Mouse (Mus musculus) embryonic facial prominence, embryonic 14.5 days (tissue): ENCODE measurements around the gene Kmt2c. TPM values are rescaled to one million over a fixed set of nuclear protein-coding genes. Genes with fewer than 3 reads are reported as not detected.

Experiments used
- ATAC-seq: fragments of 200-750 bp; cut with Nextera tagmentation; 2 replicates; pipeline ENCODE4 v1.8.0; 2017; ENCODE audit warnings: low read depth, moderate number of reproducible peaks, moderate TSS enrichment
- DNase-seq: peaks from one replicate; pipeline ENCODE4 v3.0.0-alpha.2; 2015; ENCODE audit warnings: low spot score
- H3K27ac ChIP-seq: fragments of 300-500 bp; sonication (generic); replicated peaks from 2 replicates; pipeline ENCODE4 v1.5.1; 2014; ENCODE audit warnings: low read depth, mild to moderate bottlenecking, low read length, moderate library complexity
- H3K27me3 ChIP-seq: fragments of 300-500 bp; sonication (generic); replicated peaks from 2 replicates; pipeline ENCODE4 v1.6.1; 2014; ENCODE audit warnings: low read length; ENCODE audit not compliant: control insufficient read depth, insufficient read depth
- H3K36me3 ChIP-seq: fragments of 300-500 bp; sonication (generic); 2 replicates; pipeline ENCODE4 v1.6.1; 2014; ENCODE audit warnings: low read length, mixed read lengths; ENCODE audit not compliant: control insufficient read depth, insufficient read depth
- H3K4me1 ChIP-seq: fragments of 300-500 bp; sonication (generic); 2 replicates; pipeline ENCODE4 v1.6.1; 2014; ENCODE audit warnings: antibody characterized with exemption, low read length; ENCODE audit not compliant: control insufficient read depth, insufficient read depth
- H3K4me2 ChIP-seq: fragments of 300-500 bp; sonication (generic); 2 replicates; pipeline ENCODE4 v1.6.1; 2014; ENCODE audit warnings: low read depth, mild to moderate bottlenecking, low read length, moderate library complexity, mixed read lengths
- H3K4me3 ChIP-seq: fragments of 300-500 bp; sonication (generic); 2 replicates; pipeline ENCODE4 v1.5.1; 2014; ENCODE audit warnings: low read depth, mild to moderate bottlenecking, low read length
- H3K9ac ChIP-seq: fragments of 300-500 bp; sonication (generic); 2 replicates; pipeline ENCODE4 v1.6.1; 2014; ENCODE audit warnings: low read depth, mild to moderate bottlenecking, low read length, moderate library complexity, mixed read lengths
- H3K9me3 ChIP-seq: fragments of 300-500 bp; sonication (generic); 2 replicates; pipeline ENCODE4 v1.6.1; 2016; ENCODE audit warnings: low read length; ENCODE audit not compliant: control insufficient read depth
- WGBS: fragments of 180-500 bp; shearing (Covaris S2); extraction: QIAGEN DNeasy Blood & Tissue Kit; methylation state at CpG from one replicate; pipeline ENCODE4 v1.1.7; 2014; 5-methylcytosine and 5-hydroxymethylcytosine counted together
- polyA plus RNA-seq: library from polyadenylated mRNA; unstranded; fragments of >200 nt; fragmentation: Nextera tagmentation; extraction: Ambion mirVana; gene quantifications from 2 replicates; pipeline ENCODE4 v1.2.1, GENCODE M21; 2014

The Kmt2c gene
- polyA plus RNA-seq, 1 experiment from 2014 or later: 19.9 TPM

DNA sequence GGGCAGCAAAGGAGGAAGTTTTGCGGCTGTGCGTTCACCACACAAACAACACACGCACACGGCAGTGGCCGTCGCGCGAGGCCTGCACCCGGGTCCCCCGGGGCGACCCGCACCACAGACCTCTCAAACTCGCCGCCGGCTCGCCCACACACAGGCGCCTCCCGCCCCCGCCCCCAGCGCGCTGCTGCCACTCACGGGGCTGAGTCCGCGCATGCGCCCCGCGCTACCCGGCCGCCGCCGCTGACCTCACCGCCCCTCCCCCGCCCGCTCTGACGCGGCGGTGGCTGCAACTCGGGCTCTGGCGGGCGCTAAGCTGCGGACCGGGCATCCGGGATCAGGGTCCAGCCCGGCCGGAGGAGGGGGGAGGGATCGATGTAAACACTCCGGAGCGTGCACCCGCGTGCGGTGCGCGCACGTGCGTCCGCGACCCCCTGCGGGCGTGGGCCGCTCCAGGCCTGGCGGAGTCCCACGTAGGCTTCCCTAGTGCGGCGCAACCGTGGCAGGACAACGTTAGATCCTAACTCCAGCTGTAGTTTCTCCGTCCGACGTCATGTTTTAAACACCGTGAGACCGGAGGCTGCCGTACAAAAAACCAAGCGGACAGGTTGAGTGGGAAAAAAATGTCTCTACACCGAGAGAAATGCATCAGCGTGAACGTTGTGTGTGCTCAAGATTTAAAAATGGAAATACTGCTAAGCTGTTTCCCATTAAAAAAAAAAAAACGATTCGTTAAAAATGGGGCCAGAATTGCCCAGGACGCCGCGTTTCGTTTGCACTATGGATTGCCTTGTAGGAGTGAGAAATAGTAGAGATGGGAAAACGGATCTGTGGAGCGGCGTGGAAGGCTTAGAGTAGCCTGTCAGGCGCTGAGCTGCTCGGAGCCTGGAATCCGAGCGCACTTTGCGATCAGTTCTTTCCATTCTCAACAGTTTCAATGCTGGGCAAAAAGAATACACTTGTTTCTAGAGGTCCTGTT lies 1.1 kb upstream of the Kmt2c start:
- H3K36me3 ChIP-seq: no peaks in the 10 kb centered on the region
- H3K27ac ChIP-seq: peak overlapping the region; percentile 100
- DNase-seq (peak; percentile 97), ATAC-seq (peak; percentile 85)
- H3K9ac ChIP-seq: peak overlapping the region; percentile 86
- peaks cover 15% of the 10 kb centered on the region for H3K4me1 ChIP-seq
- H3K9me3 ChIP-seq: no peaks in the 10 kb centered on the region
- WGBS: under 1% methylated on average over 59 of the region's 90 CpGs
- peak overlapping the region; percentile 56 for H3K4me2 ChIP-seq
- H3K27me3 ChIP-seq: no peaks in the 10 kb centered on the region
- peak overlapping the region; percentile 83 for H3K4me3 ChIP-seq

DNA sequence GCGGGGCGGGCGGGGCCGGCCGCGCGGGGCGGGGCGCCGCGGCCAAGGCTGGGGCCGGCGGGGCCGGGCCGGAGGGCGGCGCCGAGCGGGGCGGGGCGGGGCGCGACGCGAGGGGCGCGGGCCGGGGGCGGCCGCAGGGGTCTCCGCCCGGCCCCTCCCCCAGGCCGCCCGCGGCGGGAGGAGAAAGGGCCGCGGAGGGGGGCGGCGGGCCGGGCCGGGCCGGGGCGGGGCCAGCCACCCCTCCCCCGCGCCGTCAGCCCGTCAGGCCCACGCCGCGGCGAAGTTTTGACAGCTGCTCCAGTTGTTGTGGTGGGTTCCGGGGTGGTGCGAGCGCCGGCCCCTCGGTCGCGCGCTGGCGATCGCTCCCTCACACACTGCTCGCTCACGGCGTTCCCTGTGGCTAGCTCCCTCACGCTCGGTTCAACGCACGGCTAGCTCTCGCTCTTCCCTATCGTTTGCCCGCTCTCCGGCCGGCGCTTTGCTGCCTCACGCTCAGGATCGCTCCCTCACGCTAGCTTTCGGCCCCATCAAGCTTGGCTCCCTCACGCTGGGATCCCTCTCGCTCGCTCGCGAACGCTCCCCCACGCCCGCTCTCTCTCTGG lies 339 bp upstream of the Kmt2c start:
- WGBS: 0% methylated on average over 10 of the region's 87 CpGs

DNA sequence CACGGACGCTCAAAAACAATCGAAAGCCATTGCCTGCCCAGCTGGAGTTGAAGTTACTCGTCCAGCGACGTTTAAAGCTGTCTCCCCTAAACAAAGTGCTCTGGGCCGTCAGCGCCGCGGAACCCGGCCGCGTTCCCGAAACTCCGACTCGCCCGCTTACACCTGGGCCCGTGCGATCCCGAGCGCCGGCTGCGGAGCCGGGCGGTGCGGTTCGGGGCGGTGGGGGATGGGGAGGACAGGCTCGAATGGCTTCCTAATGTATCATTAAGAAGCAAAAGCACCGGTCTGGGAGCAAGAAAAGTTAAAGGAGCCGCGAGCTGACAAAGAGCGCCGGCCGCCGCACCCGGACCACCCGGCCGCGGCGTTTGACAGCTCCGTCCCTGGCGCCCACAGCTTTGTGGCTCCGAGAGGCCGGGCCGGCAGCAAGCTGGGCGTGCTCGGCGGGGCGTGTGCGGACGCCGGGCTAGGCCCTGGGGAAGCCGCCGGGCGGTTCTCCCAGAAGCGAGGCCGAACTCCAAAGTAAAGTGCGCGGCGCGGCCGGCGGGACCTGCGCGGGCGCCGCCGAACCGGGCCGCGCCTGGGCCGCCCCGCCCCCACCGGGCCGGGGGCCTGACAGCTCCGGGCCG lies 750 bp downstream of the Kmt2c start:
- ATAC-seq (peak; percentile 30), DNase-seq (peak; percentile 68)
- Histone ChIP-seq H3K4me1 (peaks cover 15% of the 10 kb centered on the region), H3K36me3 (no peaks in the 10 kb centered on the region), H3K9ac (peak overlapping the region; percentile 92), H3K9me3 (no peaks in the 10 kb centered on the region), H3K27me3 (no peaks in the 10 kb centered on the region), H3K4me2 (peak overlapping the region; percentile 76), H3K27ac (peak overlapping the region; percentile 100), H3K4me3 (peak overlapping the region; percentile 86)
- WGBS: under 1% methylated on average over 44 of the region's 78 CpGs

More for the DNA sequence above, 339 bp upstream of the Kmt2c start:
- Histone ChIP-seq H3K4me3 (peak overlapping the region; percentile 86), H3K4me1 (peaks cover 15% of the 10 kb centered on the region), H3K27ac (peak overlapping the region; percentile 100), H3K4me2 (peak overlapping the region; percentile 56), H3K27me3 (no peaks in the 10 kb centered on the region), H3K9ac (peak overlapping the region; percentile 92), H3K36me3 (no peaks in the 10 kb centered on the region), H3K9me3 (no peaks in the 10 kb centered on the region)
- ATAC-seq (peak; percentile 85), DNase-seq (peak; percentile 92)

DNA sequence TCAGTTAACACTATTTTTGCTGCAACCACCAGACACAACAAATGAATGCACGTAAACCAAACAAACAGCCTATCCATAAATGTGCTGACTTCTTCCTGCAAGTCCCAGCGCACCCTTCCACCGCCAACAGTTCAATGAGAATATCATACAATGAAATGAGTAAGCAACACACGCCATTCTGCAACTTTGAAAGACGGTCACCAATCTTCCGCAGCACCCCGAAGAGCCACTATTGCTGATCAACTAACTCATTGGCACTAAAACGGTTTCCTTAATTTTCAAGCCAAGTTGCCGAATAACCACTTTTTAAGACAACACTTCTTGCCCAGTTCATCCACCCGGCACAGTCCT lies 1.2 kb downstream of the Kmt2c start:
- H3K9me3 ChIP-seq: no peaks in the 10 kb centered on the region
- H3K4me2 ChIP-seq: peak overlapping the region; percentile 76
- H3K27me3 ChIP-seq: no peaks in the 10 kb centered on the region
- peaks cover 15% of the 10 kb centered on the region for H3K4me1 ChIP-seq
- H3K27ac ChIP-seq: peak overlapping the region; percentile 100
- H3K4me3 ChIP-seq: peak overlapping the region; percentile 86
- no peaks in the 10 kb centered on the region for H3K36me3 ChIP-seq
- peak overlapping the region; percentile 92 for H3K9ac ChIP-seq
- WGBS: 2% methylated on average over 10 of the region's 10 CpGs
- no peak for ATAC-seq
- DNase-seq: peak; percentile 17

DNA sequence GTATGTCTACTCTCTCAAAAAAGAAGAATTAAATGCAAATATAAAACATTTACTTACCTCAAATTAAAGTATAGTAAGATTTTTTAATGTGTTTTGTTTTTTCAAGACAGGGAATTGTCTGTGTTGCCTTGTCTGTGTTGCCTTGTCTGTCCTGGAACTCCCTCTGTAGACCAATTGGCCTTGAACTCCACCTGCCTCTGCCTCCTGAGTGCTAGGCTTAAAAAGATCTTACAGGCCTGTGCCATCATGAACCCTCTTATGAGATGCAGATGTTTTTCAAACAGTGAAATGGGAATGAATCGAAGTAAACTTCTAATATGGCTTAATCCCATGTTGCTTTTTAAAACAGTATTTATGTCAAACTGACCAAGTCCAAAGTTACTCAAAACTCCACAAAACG lies 1.9 kb downstream of the Kmt2c start:
- no peak for ATAC-seq
- 23% methylated on average over 2 of the region's 2 CpGs for WGBS

DNA sequence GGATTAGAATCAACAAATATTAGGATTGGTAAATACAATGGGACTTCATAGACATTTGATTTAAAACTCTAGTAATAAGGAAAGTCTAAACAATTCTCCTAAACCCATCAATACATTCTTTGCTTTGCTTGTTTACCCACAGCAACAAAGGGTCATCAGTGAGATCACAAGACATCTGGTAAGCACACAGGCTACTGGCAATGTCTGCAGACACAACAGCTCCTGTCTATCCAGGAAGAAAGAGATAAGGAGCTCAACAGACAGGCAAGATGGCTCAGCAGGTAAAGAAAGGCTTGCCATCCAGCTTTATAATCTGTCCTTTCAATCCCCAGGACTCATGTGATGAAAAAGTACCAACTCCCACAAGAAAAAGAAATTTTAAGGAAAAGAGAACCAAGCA lies 19.7 kb downstream of the Kmt2c start:
- Histone ChIP-seq H3K4me3 (no peak overlapping the region), H3K27me3 (no peaks in the 10 kb centered on the region), H3K4me2 (no peak overlapping the region), H3K9me3 (no peaks in the 10 kb centered on the region), H3K36me3 (no peaks in the 10 kb centered on the region), H3K4me1 (no peaks in the 10 kb centered on the region), H3K27ac (no peak overlapping the region), H3K9ac (no peak overlapping the region)
- DNase-seq (no peak), ATAC-seq (no peak)

More for the DNA sequence above, 1.9 kb downstream of the Kmt2c start:
- peaks cover 15% of the 10 kb centered on the region for H3K4me1 ChIP-seq
- H3K36me3 ChIP-seq: no peaks in the 10 kb centered on the region
- H3K9ac ChIP-seq: peak overlapping the region; percentile 92
- H3K27me3 ChIP-seq: no peaks in the 10 kb centered on the region
- H3K27ac ChIP-seq: no peak overlapping the region
- H3K9me3 ChIP-seq: no peaks in the 10 kb centered on the region
- peak overlapping the region; percentile 86 for H3K4me3 ChIP-seq
- H3K4me2 ChIP-seq: peak overlapping the region; percentile 76
- no peak for DNase-seq

DNA sequence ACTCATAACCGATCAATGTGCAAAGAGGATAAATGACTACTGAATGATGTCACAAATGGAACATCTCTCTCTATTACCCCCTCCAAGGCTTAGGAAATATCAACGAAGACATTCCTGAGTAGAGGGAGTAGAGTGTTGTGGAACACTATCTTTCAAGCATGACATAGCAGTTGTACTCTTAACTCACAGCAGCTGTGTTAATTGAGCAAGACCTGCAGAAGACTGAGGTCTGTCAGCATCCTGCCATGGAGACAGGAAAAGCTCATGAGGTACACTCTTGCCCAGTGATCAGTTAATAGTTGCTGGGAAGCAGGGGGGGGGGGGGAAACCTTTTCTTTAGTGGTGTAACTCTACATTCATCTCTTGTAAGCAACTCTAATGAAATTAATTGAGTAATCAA lies 22.8 kb downstream of the Kmt2c start:
- DNase-seq (no peak), ATAC-seq (no peak)
- Histone ChIP-seq H3K27ac (no peak overlapping the region), H3K4me1 (no peaks in the 10 kb centered on the region), H3K4me3 (no peak overlapping the region), H3K36me3 (no peaks in the 10 kb centered on the region), H3K27me3 (no peaks in the 10 kb centered on the region), H3K4me2 (no peak overlapping the region), H3K9ac (no peak overlapping the region), H3K9me3 (no peaks in the 10 kb centered on the region)
- 71% methylated on average over 2 of the region's 2 CpGs for WGBS

DNA sequence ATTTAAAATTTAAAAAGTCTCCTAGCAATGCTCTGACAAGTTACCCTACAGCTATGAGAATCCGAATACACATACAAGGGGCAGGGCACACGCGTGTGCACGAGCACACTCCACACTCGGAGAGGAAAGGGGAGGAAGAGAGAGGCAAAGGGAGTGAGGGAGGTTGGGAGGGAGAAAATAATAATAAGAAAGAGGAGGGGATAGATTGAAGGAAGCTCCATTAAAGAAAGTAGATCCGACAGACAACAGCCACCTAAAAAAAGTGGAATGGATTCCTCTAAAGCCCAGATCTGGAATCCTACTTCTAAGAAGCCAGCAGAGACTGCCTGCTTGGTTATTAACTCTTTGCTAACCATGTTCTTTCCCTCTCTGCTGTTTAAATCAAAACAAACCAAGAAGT lies 26.5 kb downstream of the Kmt2c start:
- Histone ChIP-seq H3K27ac (peak overlapping the region; percentile 16), H3K4me1 (no peaks in the 10 kb centered on the region), H3K9me3 (no peaks in the 10 kb centered on the region), H3K4me3 (peak overlapping the region; percentile 34), H3K4me2 (peak overlapping the region; percentile 47), H3K9ac (peak overlapping the region; percentile 32; the same call in 1 of the 2 replicates), H3K27me3 (no peaks in the 10 kb centered on the region), H3K36me3 (no peaks in the 10 kb centered on the region)
- peak; percentile 77; the same call in 1 of the 2 replicates for ATAC-seq
- 1% methylated on average over 6 of the region's 6 CpGs for WGBS
- peak; percentile 84 for DNase-seq
